Mouse (Mus musculus) cerebellum, adult 2 months (tissue): ENCODE data around the gene Sspn.

ENCODE experiments used
- CTCF ChIP-seq: fragments of 200-500 bp; IDR thresholded peaks from 2 replicates; pipeline ENCODE4 v1.5.1; 2011; ENCODE audit warnings: low read depth, mild to moderate bottlenecking, control low read depth, low read length, moderate library complexity, borderline replicate concordance; ENCODE audit not compliant: insufficient read depth
- POLR2A ChIP-seq: fragments of 200-500 bp; IDR thresholded peaks from 2 replicates; pipeline ENCODE4 v1.6.1; 2011; ENCODE audit warnings: low read length, control low read depth, borderline replicate concordance; ENCODE audit not compliant: insufficient read depth

DNA sequence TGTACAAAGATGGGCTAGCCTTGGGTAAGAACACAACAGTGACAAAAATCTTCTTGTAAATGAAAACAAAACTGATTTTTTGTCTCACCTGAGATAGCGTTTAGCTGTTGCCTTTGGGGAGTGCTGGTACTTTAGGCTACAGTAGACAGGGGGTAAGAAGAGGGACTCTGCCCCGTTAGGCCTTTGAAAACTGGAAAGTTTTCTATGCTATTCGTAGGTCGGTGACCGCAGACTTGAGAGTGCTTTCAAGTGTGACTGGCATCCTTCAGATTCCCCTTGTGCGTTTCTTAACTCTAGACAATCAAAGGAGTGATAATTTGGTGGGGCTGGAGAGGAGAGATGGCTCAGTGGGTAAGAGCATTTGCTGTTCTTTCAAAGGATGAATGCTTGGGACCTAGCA is 43.7 kb upstream of the Sspn start:
- no peak for TF ChIP-seq CTCF
- no peak for TF ChIP-seq POLR2A
